Mouse (Mus musculus): ENCODE measurements at regions not wholly inside any gene's neighbourhood (a gene's known extent, or its start where the extent isn't known, plus 50 kb on each side); places are given as distances from the start of the nearest gene placed in this dataset.

- TF ChIP-seq TAL1 (IDR thresholded peaks at IDR 0.05; ENCODE audit: low read length) (no peak), GATA1 (IDR thresholded peaks at IDR 0.05; ENCODE audit: low read length) (no peak)
Measured at GRCm38 (mm10) chr6:66263429-66263828, 271.8 kb upstream of the Mad2l1 start.

All from erythroblast, embryonic 14.5 days (primary cell).